Mouse (Mus musculus): ENCODE results near the gene Fpgs. TPM values are rescaled to one million over a fixed set of nuclear protein-coding genes. Genes with fewer than 3 reads are reported as not detected.

Gene Fpgs
- 29.4 and 36.3 TPM in 2 replicates for polyA plus RNA-seq (2012; rRNA removed)

GRCm38 (mm10) chr2:32704021-32704421 is at the start of gene Fpgs:
Fpgs (minus strand) TSS chr2:32704145.
- no peak for DNase-seq (ENCODE audit: low spot score)

DNA sequence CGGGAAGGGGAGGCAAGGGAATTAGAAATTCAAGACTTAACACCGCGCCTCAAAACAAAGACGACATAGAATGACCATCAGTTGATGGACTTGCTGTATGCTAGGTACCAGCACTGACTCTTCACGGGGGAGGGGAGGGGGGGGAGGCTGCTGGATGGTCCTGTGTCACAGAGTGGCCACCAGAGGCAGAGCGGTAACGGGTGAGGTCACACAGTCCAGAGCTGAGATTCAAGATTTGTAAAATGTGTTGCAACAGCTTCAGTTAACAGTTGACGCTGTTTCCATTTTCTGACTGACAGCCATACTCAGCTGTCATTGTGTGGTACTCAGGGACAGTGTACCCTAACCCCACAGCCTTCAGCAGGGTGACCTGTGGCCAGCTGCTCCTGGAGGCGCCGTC is 48.2 kb upstream of the Fpgs start:
- DNase-seq (ENCODE audit: low spot score) = no peak

GRCm38 (mm10) chr2:32751665-32752033 is 47.7 kb upstream of the Fpgs start:
- no peak for DNase-seq (ENCODE audit: low spot score)

- peak; percentile 48 for DNase-seq (ENCODE audit: low spot score)
These were observed 47.1 kb upstream of the Fpgs start for GRCm38 (mm10) chr2:32750887-32751664.

DNA sequence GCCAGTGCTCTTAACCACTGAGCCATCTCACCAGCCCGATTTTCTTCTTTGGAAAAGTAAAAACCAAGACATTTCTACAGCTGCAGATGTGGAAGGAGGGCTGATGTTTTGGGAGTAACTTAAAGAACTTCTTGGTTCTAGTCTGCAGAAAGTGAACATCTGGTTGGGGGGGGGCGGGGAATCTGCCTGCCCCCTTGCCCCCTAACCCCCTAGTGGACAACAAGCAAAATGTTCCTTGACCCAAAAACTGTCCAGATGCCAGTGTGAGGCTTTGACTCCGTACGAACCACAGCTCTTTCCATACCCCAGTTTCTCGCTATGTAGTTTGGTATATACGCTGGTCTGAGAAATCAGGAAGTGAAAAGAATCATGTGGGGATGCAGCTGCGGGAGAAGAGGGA is 46.3 kb upstream of the Fpgs start:
- DNase-seq (ENCODE audit: low spot score) = no peak

DNA sequence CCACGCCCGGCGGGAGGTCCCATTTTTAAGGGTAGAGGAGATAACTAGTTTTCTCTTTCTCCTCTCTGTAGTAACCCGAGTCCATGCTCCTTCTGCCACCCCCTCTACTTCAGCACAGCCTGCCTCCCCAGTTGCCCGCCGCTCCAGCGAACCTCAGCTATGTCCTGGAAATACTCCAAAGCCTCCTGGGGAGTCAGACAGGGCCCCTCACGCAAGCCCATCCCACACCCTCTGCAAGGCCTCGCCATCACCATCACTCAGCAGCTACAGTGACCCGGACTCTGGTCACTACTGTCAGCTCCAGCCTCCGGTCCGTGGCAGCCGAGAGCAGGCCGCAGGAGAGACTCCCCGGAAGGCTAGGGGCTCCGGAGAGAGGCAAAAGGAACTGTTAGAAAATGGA is 45.1 kb upstream of the Fpgs start:
- no peak for DNase-seq (ENCODE audit: low spot score)

DNA sequence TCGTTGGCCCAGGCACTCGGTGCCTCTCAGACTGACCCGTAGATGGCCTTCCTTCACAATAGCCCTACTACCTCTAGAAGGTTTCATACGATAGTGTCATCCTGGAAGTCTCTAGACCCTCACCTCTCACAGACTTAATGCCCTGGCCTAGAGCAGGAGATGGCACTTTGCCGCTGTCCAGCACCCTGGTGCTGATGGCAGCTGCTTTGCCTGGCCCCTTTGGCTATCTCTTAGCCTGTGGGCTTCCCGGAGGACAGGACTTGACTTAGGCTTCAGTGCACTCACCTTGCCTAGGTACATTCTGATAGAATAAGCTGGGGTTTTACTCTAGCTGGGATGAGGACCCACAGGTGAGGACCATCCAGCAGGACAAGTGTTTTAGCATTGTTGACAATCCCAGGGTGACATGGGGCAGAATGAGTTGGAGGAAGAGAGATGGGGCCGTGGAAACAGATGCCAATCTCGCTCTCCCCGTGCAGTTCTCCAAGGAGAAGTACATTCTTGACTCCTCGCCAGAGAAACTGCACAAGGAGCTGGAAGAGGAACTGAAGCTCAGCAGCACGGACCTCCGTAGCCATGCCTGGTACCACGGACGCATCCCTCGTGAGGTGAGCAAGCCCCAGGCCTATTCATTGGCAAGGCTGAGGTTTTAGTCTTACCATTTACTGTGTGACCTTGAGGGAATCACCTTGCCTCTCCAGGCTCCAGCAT is 40.5 kb upstream of the Fpgs start:
- no peak for DNase-seq (ENCODE audit: low spot score)

GRCm38 (mm10) chr2:32742173-32742531 is 38.2 kb upstream of the Fpgs start:
- no peak for DNase-seq (ENCODE audit: low spot score)

DNA sequence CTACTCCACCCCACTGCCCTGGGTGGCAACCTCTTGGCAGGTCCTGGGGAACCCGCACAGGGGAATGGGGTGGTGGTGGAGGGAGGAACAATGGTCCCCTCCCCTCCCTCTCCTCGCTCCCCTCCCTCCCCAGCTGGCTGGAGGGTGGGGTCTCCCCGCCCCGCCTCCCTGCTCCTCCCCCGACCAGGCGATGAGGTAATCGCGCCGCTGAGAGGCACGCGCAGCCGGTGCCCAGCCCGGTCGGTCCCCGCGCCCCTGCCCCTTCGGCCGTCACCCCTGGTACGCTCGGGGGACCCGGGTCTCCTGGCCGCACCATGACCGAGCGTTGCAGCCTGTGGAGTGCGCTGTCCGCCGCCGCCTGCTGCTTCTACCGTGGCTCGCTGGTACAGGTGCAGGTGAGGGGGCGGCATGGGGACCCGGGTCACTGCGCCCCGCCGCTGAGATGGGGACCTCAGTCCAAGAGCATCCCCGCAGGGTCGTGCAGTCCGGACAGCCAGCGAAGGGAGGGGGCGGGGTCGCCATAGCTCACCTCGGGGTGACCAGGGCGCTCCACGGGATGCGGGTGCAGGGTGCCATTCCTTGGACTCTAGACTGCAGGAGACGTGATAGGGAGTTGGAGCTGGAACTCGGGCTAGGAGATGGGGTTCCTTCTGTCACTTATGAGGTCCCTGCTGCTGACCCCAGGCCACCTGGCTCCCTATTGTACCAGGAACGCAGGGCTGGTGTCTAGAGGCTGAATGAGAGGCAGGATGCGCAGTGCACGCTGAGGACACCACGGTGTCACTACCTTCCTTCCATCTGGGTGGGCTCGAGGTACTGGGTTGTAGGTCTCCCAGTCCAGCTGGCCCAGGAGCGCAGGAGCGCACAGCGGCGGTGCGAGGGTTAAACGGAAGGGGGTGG is 37.6 kb upstream of the Fpgs start:
- no peak for DNase-seq (ENCODE audit: low spot score)

- no peak for DNase-seq (ENCODE audit: low spot score)
These were observed 36.9 kb upstream of the Fpgs start, which contains the start of gene 6330409D20Rik for GRCm38 (mm10) chr2:32740916-32741272. 6330409D20Rik (minus strand) TSS chr2:32741016.

DNA sequence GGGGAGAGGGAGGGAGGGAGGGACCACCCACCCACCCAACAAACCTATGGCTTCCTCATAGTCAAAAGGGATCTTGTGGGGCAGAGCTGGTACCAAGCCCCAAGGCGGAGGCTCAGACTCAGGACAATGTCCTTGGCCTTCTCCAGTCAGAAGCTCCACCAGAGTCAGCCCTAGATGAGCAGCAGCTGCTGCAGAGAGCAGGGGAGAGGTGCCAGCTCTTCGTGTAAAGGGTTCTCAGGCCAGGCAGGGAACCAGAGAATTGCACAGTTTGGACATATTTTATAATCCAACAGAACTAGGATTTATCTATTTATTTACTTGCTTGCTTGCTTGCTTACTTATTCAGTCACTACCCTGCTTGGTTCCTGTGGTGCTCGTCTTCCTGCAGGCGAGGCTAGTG is 35.4 kb upstream of the Fpgs start:
- no peak for DNase-seq (ENCODE audit: low spot score)

DNA sequence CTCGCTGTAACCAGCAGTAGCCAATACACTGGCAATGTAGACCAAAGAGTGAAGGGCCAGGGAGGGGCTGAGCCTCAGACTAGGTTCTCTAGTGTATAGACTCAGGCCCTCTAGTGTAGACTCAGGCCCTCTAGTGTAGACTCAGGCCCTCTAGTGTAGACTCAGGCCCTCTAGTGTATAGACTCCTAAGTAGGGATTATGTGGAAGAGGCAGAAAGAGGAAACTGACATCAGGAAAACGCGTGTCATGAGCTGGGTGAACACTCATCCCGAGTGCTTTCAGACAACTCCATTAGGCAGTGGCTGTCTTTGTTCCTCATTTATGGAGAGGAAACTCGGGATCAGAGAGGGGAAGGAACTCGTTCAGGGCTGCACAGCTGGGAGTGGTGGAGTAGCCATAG is 33.1 kb upstream of the Fpgs start:
- DNase-seq (ENCODE audit: low spot score) = no peak

GRCm38 (mm10) chr2:32736306-32736829 is 32.4 kb upstream of the Fpgs start:
- no peak for DNase-seq (ENCODE audit: low spot score)

DNA sequence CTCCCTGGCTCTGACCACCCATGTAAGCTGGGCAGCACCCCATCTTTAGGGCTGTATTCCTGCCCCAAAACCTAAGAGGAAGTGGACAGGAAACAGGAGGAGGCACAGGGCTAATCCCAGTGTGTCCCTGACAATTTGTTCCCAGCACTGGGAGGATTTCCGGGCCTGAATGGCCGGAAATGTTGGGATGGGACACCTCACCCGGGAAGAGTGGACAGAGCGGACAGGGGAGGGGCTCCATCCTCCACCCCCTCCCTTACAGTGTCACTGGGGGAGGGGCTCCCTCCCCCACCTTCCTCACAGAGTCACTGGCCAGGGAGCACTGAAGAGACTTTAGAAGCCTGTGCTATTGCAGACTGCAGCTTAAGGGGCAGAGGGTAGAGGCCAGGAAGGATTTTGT is 31.0 kb upstream of the Fpgs start:
- DNase-seq (ENCODE audit: low spot score) = no peak

GRCm38 (mm10) chr2:32734480-32734879 is 30.5 kb upstream of the Fpgs start:
- DNase-seq (ENCODE audit: low spot score) = no peak

GRCm38 (mm10) chr2:32732695-32733094 is 28.8 kb upstream of the Fpgs start:
- DNase-seq (ENCODE audit: low spot score) = no peak

DNA sequence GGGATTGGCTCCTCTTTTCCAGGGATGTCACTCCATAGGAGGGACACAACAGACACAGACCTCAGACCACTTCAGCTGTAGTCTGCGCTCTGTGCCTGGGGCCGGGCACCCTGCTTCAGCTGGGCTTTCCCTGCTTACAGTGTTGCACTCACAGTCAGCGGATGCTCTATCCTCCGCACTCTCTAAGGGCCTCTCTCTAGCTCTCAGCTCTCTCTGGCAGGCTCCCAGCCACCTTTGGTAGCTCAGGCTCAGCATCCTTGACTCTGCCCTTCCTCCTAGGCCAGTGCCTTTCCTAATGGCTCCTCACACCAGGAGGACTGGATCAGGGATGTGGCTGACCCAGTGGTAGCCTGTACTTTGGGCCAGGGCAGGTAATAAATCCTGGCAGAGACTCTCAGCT is 28.0 kb upstream of the Fpgs start:
- no peak for DNase-seq (ENCODE audit: low spot score)

DNA sequence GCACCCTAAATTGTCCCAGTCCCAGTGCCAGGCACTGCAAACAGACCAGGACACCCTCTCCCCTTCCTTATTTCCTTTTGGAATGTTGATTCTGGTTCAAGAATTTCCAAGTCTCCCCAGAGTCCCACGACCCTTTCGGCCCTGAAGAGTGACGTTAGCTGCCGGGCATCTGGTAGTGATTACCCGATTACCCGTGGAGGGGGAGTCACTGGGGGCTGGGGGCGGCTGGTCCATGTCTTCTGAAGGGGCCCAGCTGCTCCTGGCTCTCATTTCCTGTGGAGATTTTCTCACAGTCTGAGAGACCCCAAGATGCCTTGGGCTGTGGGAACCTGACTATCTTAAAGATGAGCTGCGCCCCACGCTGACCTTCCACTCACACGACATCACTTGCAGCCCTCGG is 26.9 kb upstream of the Fpgs start:
- no peak for DNase-seq (ENCODE audit: low spot score)

GRCm38 (mm10) chr2:32729547-32729946 is 25.6 kb upstream of the Fpgs start:
- DNase-seq (ENCODE audit: low spot score) = no peak

GRCm38 (mm10) chr2:32728463-32728862 is 24.5 kb upstream of the Fpgs start:
- DNase-seq (ENCODE audit: low spot score) = no peak

GRCm38 (mm10) chr2:32727435-32727834 is 23.5 kb upstream of the Fpgs start:
- DNase-seq (ENCODE audit: low spot score) = peak; percentile 56

All from urinary bladder, adult 2 months (tissue).